Mouse (Mus musculus) stomach, embryonic 15.5 days (tissue): ENCODE data around the gene Pdxdc1. TPM values are rescaled to one million over a fixed set of nuclear protein-coding genes. Genes with fewer than 3 reads are reported as not detected.

Experiments used
- ATAC-seq: fragments of 200-750 bp; cut with Nextera tagmentation; 2 replicates; pipeline ENCODE4 v1.8.0; 2017; ENCODE audit warnings: low read depth, moderate number of reproducible peaks, moderate TSS enrichment; ENCODE audit not compliant: insufficient read depth, low FRiP score
- H3K27ac ChIP-seq: fragments of 300-500 bp; sonication (generic); 2 replicates; pipeline ENCODE4 v1.5.1; 2015; ENCODE audit warnings: mild to moderate bottlenecking, inconsistent platforms
- H3K27me3 ChIP-seq: fragments of 300-500 bp; sonication (generic); replicated peaks from 2 replicates; pipeline ENCODE4 v1.6.1; 2015; ENCODE audit warnings: inconsistent platforms
- H3K36me3 ChIP-seq: fragments of 300-500 bp; sonication (generic); 2 replicates; pipeline ENCODE4 v1.6.1; 2015; ENCODE audit warnings: inconsistent platforms
- H3K4me1 ChIP-seq: fragments of 300-500 bp; sonication (generic); 2 replicates; pipeline ENCODE4 v1.6.1; 2015; ENCODE audit warnings: inconsistent platforms
- H3K4me2 ChIP-seq: fragments of 300-500 bp; sonication (generic); 2 replicates; pipeline ENCODE4 v1.6.1; 2015; ENCODE audit warnings: mild to moderate bottlenecking, inconsistent platforms
- H3K4me3 ChIP-seq: fragments of 300-500 bp; sonication (generic); replicated peaks from 2 replicates; pipeline ENCODE4 v1.5.1; 2015; ENCODE audit warnings: inconsistent platforms
- H3K9ac ChIP-seq: fragments of 300-500 bp; sonication (generic); 2 replicates; pipeline ENCODE4 v1.6.1; 2015; ENCODE audit warnings: inconsistent platforms
- H3K9me3 ChIP-seq: fragments of 300-500 bp; sonication (generic); 2 replicates; pipeline ENCODE4 v1.6.1; 2016; ENCODE audit warnings: inconsistent platforms
- WGBS: fragments of 180-500 bp; shearing (Covaris S2); methylation state at CpG from one replicate; pipeline ENCODE4 v1.1.7; 2015; 5-methylcytosine and 5-hydroxymethylcytosine counted together
- polyA plus RNA-seq: library from polyadenylated mRNA; unstranded; fragments of >200 nt; fragmentation: Nextera tagmentation; extraction: Ambion mirVana; gene quantifications from 2 replicates; pipeline ENCODE4 v1.2.1, GENCODE M21; 2015

Gene Pdxdc1
- polyA plus RNA-seq, 1 experiment from 2014 or later: 96.8 TPM

GRCm38 (mm10) chr16:13921781-13922180, 18.9 kb upstream of the Pdxdc1 start:
- Histone ChIP-seq H3K4me2 (no peak overlapping the region), H3K27ac (no peak overlapping the region), H3K9ac (no peak overlapping the region), H3K36me3 (no peaks in the 10 kb centered on the region; the same call in 1 of the 2 replicates), H3K4me1 (no peaks in the 10 kb centered on the region), H3K27me3 (no peaks in the 10 kb centered on the region), H3K4me3 (no peak overlapping the region), H3K9me3 (no peaks in the 10 kb centered on the region)
- ATAC-seq: no peak
- WGBS: 96% methylated on average over 7 of the region's 7 CpGs

DNA sequence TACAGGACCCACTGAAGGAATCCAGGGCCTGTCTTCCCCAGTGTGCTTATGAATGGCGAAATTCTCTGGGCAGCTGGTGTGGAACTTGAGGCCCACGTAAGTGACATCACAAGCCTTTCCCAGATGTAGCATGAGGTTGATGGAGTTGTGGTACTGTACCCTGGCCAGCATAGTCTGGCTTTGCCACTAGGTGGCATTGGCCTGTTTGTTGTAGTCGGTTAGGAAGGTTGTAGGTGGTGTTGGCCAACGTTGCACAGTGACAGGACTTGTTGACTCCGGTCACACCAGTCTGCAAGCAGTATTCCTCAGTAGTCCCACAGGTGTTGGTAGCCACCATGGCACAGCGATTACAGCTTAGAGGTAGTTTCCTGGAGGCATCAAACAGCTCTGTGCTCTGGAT, 18.1 kb upstream of the Pdxdc1 start:
- H3K36me3 ChIP-seq: no peaks in the 10 kb centered on the region; the same call in 1 of the 2 replicates
- no peak overlapping the region for H3K9ac ChIP-seq
- no peak overlapping the region for H3K4me2 ChIP-seq
- WGBS: 84% methylated on average over 6 of the region's 6 CpGs
- no peak overlapping the region for H3K4me3 ChIP-seq
- H3K9me3 ChIP-seq: no peaks in the 10 kb centered on the region
- no peaks in the 10 kb centered on the region for H3K4me1 ChIP-seq
- no peak for ATAC-seq
- no peak overlapping the region for H3K27ac ChIP-seq
- H3K27me3 ChIP-seq: no peaks in the 10 kb centered on the region

GRCm38 (mm10) chr16:13920093-13920492, 17.2 kb upstream of the Pdxdc1 start:
- H3K4me2 ChIP-seq: no peak overlapping the region
- WGBS: 92% methylated on average over 5 of the region's 5 CpGs
- H3K36me3 ChIP-seq: no peaks in the 10 kb centered on the region; the same call in 1 of the 2 replicates
- H3K4me1 ChIP-seq: no peaks in the 10 kb centered on the region
- H3K9ac ChIP-seq: no peak overlapping the region
- no peak overlapping the region for H3K27ac ChIP-seq
- ATAC-seq: no peak
- H3K4me3 ChIP-seq: no peak overlapping the region
- no peaks in the 10 kb centered on the region for H3K9me3 ChIP-seq
- no peaks in the 10 kb centered on the region for H3K27me3 ChIP-seq

GRCm38 (mm10) chr16:13907297-13907696, 4.4 kb upstream of the Pdxdc1 start:
- no peak for ATAC-seq

GRCm38 (mm10) chr16:13903488-13903887, 557 bp upstream of the Pdxdc1 start:
- Histone ChIP-seq H3K9ac (peak overlapping the region; percentile 95; the same call in 1 of the 2 replicates), H3K4me1 (0 out of 2 replicates have a peak, but pooled peaks cover 8% of the 10 kb centered on the region), H3K27me3 (no peaks in the 10 kb centered on the region), H3K36me3 (no peaks in the 10 kb centered on the region), H3K27ac (peak overlapping the region; percentile 88), H3K9me3 (no peaks in the 10 kb centered on the region), H3K4me3 (peak overlapping the region; percentile 95), H3K4me2 (peak overlapping the region; percentile 66)
- WGBS: 6% methylated on average over 8 of the region's 8 CpGs
- peak; percentile 75 for ATAC-seq

More at GRCm38 (mm10) chr16:13907297-13907696, 4.4 kb upstream of the Pdxdc1 start:
- H3K36me3 ChIP-seq: no peaks in the 10 kb centered on the region
- no peak overlapping the region for H3K9ac ChIP-seq
- H3K9me3 ChIP-seq: no peaks in the 10 kb centered on the region
- H3K4me1 ChIP-seq: 0 out of 2 replicates have a peak, but pooled peaks cover 3% of the 10 kb centered on the region
- H3K4me3 ChIP-seq: no peak overlapping the region
- no peaks in the 10 kb centered on the region for H3K27me3 ChIP-seq
- WGBS: 86% methylated on average over 3 of the region's 3 CpGs
- no peak overlapping the region for H3K4me2 ChIP-seq
- H3K27ac ChIP-seq: no peak overlapping the region

- Histone ChIP-seq H3K4me2 (peak overlapping the region; percentile 66), H3K27me3 (no peaks in the 10 kb centered on the region), H3K4me1 (0 out of 2 replicates have a peak, but pooled peaks cover 8% of the 10 kb centered on the region), H3K36me3 (no peaks in the 10 kb centered on the region), H3K9ac (peak overlapping the region; percentile 95), H3K9me3 (no peaks in the 10 kb centered on the region), H3K4me3 (peak overlapping the region; percentile 95), H3K27ac (peak overlapping the region; percentile 88)
- under 1% methylated on average over 28 of the region's 30 CpGs for WGBS
- no peak for ATAC-seq
These were observed 517 bp downstream of the Pdxdc1 start for GRCm38 (mm10) chr16:13902397-13902831.

GRCm38 (mm10) chr16:13898981-13899380, 4.0 kb downstream of the Pdxdc1 start:
- Histone ChIP-seq H3K9me3 (no peaks in the 10 kb centered on the region), H3K27me3 (no peaks in the 10 kb centered on the region), H3K4me1 (0 out of 2 replicates have a peak, but pooled peaks cover 8% of the 10 kb centered on the region), H3K27ac (no peak overlapping the region), H3K36me3 (no peaks in the 10 kb centered on the region), H3K4me2 (no peak overlapping the region), H3K9ac (no peak overlapping the region), H3K4me3 (no peak overlapping the region)
- 54% methylated on average over 2 of the region's 2 CpGs for WGBS
- ATAC-seq: no peak

DNA sequence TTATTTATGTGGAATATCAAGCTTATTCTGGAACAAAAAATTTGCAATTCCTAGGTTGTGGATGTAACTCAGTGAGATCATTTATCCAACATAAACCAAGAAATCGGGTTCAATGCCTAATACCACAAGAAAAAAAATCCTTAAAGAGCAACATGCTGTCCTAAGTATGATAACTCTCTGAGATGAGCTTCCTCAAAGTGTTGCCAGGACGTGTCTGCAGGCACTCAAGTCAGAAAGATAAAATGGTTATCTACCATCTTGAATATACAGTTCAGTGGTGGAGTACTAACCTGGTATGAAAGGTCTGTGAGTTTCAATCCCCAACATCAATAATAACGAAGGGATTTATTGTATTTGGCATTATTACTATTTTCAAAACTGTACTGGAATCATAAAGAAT, 6.6 kb downstream of the Pdxdc1 start:
- ATAC-seq: no peak
- Histone ChIP-seq H3K4me3 (no peak overlapping the region), H3K27ac (no peak overlapping the region), H3K4me2 (no peak overlapping the region), H3K4me1 (0 out of 2 replicates have a peak, but pooled peaks cover under 1% of the 10 kb centered on the region), H3K27me3 (no peaks in the 10 kb centered on the region), H3K36me3 (no peaks in the 10 kb centered on the region), H3K9ac (no peak overlapping the region), H3K9me3 (no peaks in the 10 kb centered on the region)
- WGBS: 73% methylated on average over 3 of the region's 3 CpGs

GRCm38 (mm10) chr16:13895740-13896139, 7.2 kb downstream of the Pdxdc1 start:
- whole genome bisulfite sequencing: 84% methylated on average over 3 of the region's 3 CpGs
- H3K4me3 ChIP-seq: no peak overlapping the region
- H3K27ac ChIP-seq: no peak overlapping the region
- no peaks in the 10 kb centered on the region for H3K27me3 ChIP-seq
- no peaks in the 10 kb centered on the region for H3K9me3 ChIP-seq
- H3K36me3 ChIP-seq: no peaks in the 10 kb centered on the region
- no peak for ATAC-seq
- no peak overlapping the region for H3K9ac ChIP-seq
- H3K4me2 ChIP-seq: no peak overlapping the region
- H3K4me1 ChIP-seq: no peaks in the 10 kb centered on the region

DNA sequence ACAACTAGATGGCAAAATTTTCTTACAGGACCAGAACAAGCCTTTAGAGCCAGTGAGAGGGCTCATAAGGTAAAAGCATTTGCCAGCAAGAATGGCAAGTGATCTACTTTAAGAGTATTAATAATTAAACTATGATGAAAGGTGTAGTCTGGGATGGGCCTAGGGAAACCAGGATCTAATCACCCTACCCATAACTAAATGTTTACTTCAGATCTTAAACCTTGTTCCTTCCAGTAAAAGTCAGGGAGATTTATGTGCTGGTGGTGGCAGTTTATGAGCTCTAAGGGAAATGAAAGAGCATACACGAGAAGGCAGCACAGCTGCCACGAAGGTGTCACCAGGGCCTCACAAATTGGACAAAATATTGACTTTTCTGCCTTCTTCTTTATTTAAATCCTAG, 8.8 kb downstream of the Pdxdc1 start:
- Histone ChIP-seq H3K4me2 (no peak overlapping the region), H3K9me3 (no peaks in the 10 kb centered on the region), H3K27ac (no peak overlapping the region), H3K4me1 (no peaks in the 10 kb centered on the region), H3K27me3 (no peaks in the 10 kb centered on the region), H3K9ac (no peak overlapping the region), H3K4me3 (no peak overlapping the region), H3K36me3 (no peaks in the 10 kb centered on the region)
- WGBS: 42% methylated on average over 2 of the region's 2 CpGs
- no peak for ATAC-seq

DNA sequence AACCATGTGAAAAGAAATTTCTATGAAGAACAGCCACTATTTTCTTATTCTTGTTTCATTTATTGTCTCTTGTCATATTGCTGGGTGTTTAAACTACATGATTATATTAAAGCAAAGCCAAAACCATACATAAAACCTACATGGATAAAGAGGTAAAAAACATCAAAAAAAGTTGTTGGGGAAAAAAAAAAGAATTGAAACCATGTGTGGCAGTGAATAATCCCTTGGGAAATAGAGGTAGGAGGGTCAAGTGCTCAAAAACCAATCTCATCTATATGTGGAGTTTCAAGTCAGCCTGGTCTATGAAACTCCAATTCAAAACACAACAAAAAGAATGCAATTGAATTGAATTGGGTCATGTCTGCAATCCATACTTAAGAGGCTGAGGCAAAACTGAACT, 10.1 kb downstream of the Pdxdc1 start:
- no peak overlapping the region for H3K4me2 ChIP-seq
- H3K9ac ChIP-seq: no peak overlapping the region
- no peaks in the 10 kb centered on the region for H3K9me3 ChIP-seq
- no peaks in the 10 kb centered on the region for H3K36me3 ChIP-seq
- no peak overlapping the region for H3K27ac ChIP-seq
- H3K4me1 ChIP-seq: no peaks in the 10 kb centered on the region
- H3K4me3 ChIP-seq: no peak overlapping the region
- no peaks in the 10 kb centered on the region for H3K27me3 ChIP-seq
- ATAC-seq: no peak

- Histone ChIP-seq H3K4me1 (no peaks in the 10 kb centered on the region), H3K4me2 (no peak overlapping the region), H3K9ac (no peak overlapping the region), H3K27ac (no peak overlapping the region), H3K27me3 (no peaks in the 10 kb centered on the region), H3K4me3 (no peak overlapping the region), H3K36me3 (no peaks in the 10 kb centered on the region), H3K9me3 (no peaks in the 10 kb centered on the region)
- ATAC-seq: no peak
- 86% methylated on average over 2 of the region's 2 CpGs for WGBS
These were observed 12.5 kb downstream of the Pdxdc1 start for GRCm38 (mm10) chr16:13890449-13890848.
